Mouse (Mus musculus) erythroid progenitor cell, adult 5-6 weeks (primary cell): ENCODE measurements around the gene Smoc1. TPM values are rescaled to one million over a fixed set of nuclear protein-coding genes. Genes with fewer than 3 reads are reported as not detected.

Experiments
- ATAC-seq: replicated peaks from 2 replicates; pipeline ENCODE4 v1.8.0; 2016; ENCODE audit warnings: moderate number of reproducible peaks, mild to moderate bottlenecking, moderate TSS enrichment, inconsistent platforms; ENCODE audit not compliant: poor library complexity, low FRiP score, severe bottlenecking
- total RNA-seq, 2 experiments: library from RNA; stranded (forward) in 1 of 2; stranded (reverse) in 1 of 2; fragments of 150-400 nt in 1 of 2; fragments of 186-747, 209-891 nt in 1 of 2; gene quantifications; 2 replicates each; pipeline versions ENCODE4 v1.2.3 to v1.2.4; 2015 to 2017; ENCODE audit warnings: low replicate concordance in 2 of 2

The Smoc1 gene
- total RNA-seq, 2 experiments from 2014 or later: 1.1 TPM; not detected in 1

- ATAC-seq: no peak
Observed at GRCm38 (mm10) chr12:81110006-81110405, 83.4 kb downstream of the Smoc1 start.

- ATAC-seq: no peak
Observed at GRCm38 (mm10) chr12:81112321-81112720, 85.7 kb downstream of the Smoc1 start.

- ATAC-seq: no peak
Observed at GRCm38 (mm10) chr12:81120301-81120700, 93.7 kb downstream of the Smoc1 start.

DNA sequence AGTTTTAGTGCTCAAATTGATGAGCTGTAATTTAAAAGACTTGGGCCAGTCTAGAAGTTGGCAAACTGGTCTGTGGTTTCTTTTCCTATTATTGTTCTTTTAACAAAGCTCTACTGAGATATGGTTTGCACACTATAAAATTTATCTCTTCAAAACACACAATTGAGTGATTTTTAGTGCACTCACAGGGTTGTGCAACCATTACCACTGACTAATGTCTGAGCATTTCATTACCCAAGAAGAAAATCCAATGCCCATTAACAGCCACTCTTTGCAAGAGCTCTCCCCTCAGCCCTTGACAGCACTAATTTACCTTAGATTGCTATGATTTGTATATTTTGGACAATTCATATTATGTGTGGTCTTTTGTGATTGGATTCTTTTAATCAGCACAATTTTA, 97.2 kb downstream of the Smoc1 start:
- no peak for ATAC-seq

DNA sequence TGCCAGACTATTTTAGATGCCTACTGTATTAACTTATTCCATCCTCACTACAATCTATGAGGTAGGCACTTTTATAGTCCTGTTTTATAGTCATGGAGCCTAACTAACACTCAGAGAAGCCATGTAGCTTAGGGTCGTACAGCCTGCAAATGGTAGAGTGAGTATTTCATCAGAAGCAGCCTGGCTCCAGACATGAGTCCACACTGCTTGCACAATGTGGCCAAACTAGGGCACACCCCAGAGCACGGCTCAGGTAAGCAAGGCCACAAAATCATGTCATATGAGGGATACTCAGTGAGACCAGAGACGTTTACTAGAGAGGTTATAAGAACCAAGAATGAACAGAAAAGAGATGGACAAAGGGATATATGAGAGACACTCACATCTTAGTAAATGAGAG, 100.2 kb downstream of the Smoc1 start:
- ATAC-seq: no peak

- no peak for ATAC-seq
Observed at GRCm38 (mm10) chr12:81128693-81129092, 102.1 kb downstream of the Smoc1 start.

- no peak for ATAC-seq
Observed at GRCm38 (mm10) chr12:81130692-81131091, 104.1 kb downstream of the Smoc1 start.

DNA sequence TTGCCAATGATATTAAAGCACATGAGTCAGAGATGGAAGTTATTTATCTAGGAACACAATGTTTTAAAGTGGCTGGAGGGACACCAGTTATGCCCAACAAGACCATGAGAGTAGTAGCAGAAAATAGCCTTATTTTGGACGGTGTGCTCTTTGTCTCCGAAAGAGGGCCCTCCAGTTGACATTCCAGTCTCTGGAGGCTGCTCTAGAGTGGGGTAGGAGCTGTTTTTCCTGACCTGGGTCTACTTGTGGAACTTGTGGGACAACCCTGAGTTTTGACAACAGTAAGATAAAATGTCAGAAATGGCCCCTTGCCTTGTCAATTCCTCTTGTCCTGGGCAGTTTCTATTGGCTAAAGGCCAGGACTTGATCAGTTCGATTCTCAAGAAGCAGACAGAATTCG, 104.5 kb downstream of the Smoc1 start:
- ATAC-seq: no peak

- no peak for ATAC-seq
Observed at GRCm38 (mm10) chr12:81133055-81133665, 106.6 kb downstream of the Smoc1 start.

DNA sequence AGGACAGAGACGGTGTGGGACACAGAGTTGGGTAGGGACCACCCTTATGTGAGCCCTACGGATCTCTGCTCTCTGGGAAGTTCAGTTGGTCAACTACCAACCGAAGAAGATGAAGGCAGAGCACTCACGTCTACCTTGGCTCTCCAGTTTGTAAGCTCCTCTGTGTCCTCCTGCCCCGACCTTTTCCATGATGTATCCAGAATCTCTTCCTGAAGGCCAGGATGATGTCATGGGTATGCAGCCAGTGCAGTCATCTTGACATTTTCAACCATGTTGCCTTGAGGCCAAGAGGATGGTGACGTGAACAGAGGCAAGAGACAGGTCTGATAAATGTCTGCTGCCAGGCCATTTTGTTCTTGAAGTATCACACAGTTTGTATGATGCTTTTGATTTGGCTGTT, 111.6 kb downstream of the Smoc1 start:
- ATAC-seq: no peak

DNA sequence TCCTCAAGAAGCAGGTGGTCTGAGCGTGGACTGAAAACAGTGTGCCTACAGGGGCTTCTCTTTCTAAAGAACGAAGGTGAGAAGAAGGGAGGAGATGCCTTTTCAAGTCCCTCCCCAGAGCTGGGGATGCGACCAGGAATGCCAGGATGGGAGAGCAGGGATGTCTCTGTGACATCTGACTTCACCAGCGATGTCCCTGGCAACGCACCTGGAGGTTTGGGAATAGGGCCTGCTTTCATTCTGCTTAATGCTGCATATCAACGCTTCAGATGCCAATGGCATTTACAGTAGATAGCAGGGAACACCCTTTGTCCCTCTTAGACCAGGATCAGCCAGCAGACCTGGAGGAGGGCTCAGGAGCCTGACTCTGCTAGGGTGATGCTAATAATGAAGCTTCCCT, 112.9 kb downstream of the Smoc1 start:
- ATAC-seq: no peak

GRCm38 (mm10) chr12:81140594-81141328, 114.2 kb downstream of the Smoc1 start:
- no peak for ATAC-seq

DNA sequence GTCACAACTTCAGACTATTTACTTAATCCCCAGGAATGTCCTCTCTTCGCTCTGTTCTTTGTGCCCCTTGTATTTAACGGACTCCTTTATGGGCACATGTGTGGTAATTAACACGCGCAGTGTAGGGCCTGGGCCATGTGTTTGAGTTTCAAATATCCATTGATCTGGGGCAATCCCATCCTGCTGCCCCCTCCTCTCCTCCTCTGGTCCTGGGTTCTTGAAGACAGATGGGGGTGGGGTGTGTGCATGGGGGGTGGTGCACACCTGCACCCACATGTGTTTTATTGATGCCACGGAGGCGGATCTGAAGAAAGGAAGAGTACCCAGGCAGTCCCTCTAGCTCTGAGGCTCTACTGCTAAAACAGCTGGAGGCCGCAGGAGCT, 114.7 kb downstream of the Smoc1 start:
- ATAC-seq: no peak

GRCm38 (mm10) chr12:81142231-81142630, 115.6 kb downstream of the Smoc1 start:
- ATAC-seq: no peak

- ATAC-seq: no peak
Observed at GRCm38 (mm10) chr12:81144201-81144600, 117.6 kb downstream of the Smoc1 start.

DNA sequence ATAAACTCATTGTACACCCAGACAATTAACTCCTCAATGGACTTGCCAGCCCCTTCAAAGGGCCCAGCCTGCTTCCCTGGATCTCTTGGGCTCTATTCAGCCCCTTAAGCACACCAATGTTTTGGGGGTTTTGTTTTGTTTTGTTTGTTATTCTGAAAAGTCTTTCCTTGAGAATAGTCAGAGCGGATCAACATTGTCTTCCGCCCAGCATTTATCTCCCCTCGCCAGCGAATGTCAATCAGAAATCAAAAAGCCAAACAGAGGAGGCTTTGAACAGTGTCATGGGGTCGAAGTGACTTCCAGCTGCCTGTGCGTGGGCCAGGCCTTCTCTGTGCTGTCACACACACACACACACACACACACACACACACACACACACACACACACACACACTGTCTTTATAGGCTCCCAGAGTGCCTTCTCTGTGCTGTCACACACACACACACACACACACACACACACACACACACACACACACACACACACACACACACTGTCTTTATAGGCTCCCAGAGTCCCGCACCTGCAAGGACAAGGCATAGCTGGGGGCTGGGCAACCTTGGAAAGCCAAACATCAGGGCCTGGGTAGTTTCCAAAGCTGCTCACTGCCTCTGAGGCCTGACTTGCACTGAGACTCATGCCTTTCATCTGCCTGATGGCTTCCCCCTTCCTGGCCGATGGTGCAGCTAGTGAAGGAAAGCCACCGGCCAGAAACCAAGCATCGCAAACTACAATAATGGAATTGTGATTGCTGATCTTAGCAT, 120.0 kb downstream of the Smoc1 start:
- no peak for ATAC-seq

DNA sequence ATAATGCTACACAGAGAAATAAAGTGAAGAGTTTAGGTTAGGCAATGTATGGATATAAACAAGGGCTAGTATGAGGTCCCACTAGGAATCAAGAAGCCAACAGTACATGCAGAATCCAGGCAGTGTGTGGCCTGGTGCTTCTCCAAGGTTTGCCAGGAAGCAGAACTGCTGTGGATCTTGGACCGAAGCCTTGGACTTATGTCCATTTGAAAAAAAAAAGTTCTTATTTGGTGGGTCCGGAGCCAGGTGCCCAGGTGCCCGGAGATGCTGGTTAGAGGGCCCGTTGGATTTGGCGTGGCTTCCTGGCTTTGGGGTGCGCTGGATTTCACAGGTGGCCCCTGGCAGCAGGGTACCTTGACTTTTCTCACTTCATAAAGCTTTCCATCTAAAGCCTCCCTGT, 121.3 kb downstream of the Smoc1 start:
- no peak for ATAC-seq

DNA sequence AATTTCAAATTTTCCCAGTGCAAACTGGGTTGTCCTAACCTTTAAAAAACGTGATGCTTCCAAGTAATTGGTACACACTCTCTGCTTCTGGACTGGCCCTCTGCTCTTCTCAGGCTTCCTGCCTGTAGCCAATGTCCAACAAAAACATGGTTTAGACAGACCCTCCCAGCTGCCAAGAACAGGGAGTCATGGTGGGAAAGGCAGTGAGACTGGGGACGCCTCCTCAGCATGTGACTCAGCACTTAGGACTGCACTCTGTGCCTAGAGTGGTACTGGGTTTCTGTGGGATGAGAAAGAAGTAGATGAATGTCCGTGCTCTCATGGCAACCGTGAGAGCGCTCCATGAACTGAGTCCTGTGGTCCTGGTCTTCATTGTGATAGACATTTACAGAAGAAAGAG, 124.3 kb downstream of the Smoc1 start:
- ATAC-seq: no peak

DNA sequence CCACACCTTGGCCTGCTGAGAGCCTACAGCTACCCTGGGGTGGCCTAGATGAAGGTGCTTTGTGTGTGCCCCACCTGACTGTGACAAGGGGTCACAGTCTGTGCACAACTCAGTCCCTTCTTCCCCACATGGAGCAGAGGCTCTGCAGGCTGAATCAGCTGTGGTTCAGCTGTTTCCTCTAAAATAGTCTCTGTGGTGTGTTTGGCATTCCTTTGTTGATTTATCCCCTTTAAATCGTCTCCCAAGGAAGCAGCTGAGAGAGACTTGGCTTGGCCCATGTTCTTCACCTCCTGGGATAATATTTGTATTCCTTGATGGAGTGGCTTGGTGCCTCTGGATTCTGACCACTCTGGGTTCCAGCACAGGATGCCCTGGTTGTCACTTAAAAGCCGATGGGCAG, 125.5 kb downstream of the Smoc1 start:
- no peak for ATAC-seq

DNA sequence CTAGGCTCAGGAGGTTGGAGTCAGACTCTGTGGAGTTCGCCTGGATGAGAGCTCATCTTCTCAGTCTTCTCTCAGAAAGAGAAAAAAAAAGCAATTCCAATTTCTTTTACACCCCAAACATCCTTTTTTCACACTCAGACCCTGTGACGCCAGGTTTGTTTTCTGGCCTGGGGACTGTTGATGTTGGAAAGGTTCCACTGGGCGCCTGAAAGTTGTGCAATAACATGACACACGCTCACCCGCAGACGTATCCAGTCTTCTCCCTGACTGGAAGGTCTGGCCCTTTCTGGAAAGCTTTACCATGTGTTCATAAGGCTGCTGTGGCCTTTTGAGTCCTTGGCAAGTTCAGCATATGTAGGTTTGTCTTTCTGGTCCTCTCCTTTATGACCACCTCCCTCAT, 129.1 kb downstream of the Smoc1 start:
- ATAC-seq: no peak

DNA sequence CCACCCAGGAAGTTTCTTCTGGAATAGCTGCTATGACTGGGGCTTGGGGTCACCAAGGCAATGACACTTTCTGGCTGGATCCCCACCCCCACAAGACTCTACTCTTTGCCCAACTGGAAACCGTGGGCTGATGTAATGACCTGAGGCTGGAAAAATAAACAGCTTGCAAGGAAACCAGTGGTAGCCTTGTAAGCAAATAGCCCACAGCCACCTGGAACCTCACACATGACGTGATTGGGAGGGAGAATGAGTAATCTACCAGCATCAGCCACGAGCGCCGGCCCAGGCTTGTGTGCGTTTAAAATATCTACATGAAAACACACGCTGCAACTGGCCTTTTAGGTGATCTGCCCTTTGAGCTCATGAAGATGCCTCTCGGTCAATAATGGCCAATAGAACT, 130.2 kb downstream of the Smoc1 start:
- no peak for ATAC-seq
